Mouse (Mus musculus): Measurements from ENCODE around the gene Ghrh. TPM values are rescaled to one million over a fixed set of nuclear protein-coding genes. Genes with fewer than 3 reads are reported as not detected.

The Ghrh gene
- polyA plus RNA-seq, 1 experiment from 2014 or later: 2.5 TPM

- Histone ChIP-seq H3K4me1 (peaks cover 65% of the 10 kb centered on the region), H3K9ac (no peak overlapping the region), H3K27ac (peak overlapping the region; percentile 49), H3K27me3 (no peaks in the 10 kb centered on the region), H3K4me2 (no peak overlapping the region), H3K36me3 (ENCODE audit: poor library complexity, severe bottlenecking) (peaks cover 90% of the 10 kb centered on the region), H3K9me3 (replicated peaks) (no peaks in the 10 kb centered on the region), H3K4me3 (no peak overlapping the region)
- WGBS: 53% methylated on average over 8 of the region's 8 CpGs
- ATAC-seq: no peak
These were observed 27.2 kb downstream of the Ghrh start for GRCm38 (mm10) chr2:157320135-157320534.

GRCm38 (mm10) chr2:157317220-157317619 is 30.1 kb downstream of the Ghrh start:
- no peak for ATAC-seq
- Histone ChIP-seq H3K27me3 (no peaks in the 10 kb centered on the region), H3K4me2 (no peak overlapping the region), H3K36me3 (ENCODE audit: poor library complexity, severe bottlenecking) (peaks cover 90% of the 10 kb centered on the region), H3K9me3 (replicated peaks) (no peaks in the 10 kb centered on the region), H3K9ac (no peak overlapping the region), H3K4me3 (no peak overlapping the region), H3K27ac (peak overlapping the region; percentile 65), H3K4me1 (peaks cover 67% of the 10 kb centered on the region)
- WGBS: 86% methylated on average over 6 of the region's 6 CpGs

GRCm38 (mm10) chr2:157316358-157316933 is 30.9 kb downstream of the Ghrh start:
- H3K36me3 ChIP-seq (ENCODE audit: poor library complexity, severe bottlenecking): peaks cover 90% of the 10 kb centered on the region
- ATAC-seq: no peak
- no peaks in the 10 kb centered on the region for H3K9me3 ChIP-seq (replicated peaks)
- H3K27ac ChIP-seq: peak overlapping the region; percentile 59
- H3K4me3 ChIP-seq: no peak overlapping the region
- H3K4me2 ChIP-seq: no peak overlapping the region
- H3K27me3 ChIP-seq: no peaks in the 10 kb centered on the region
- peaks cover 60% of the 10 kb centered on the region for H3K4me1 ChIP-seq
- H3K9ac ChIP-seq: no peak overlapping the region; the same call in 1 of the 2 replicates
- 91% methylated on average over 14 of the region's 14 CpGs for WGBS

GRCm38 (mm10) chr2:157315486-157315885 is 31.8 kb downstream of the Ghrh start:
- Histone ChIP-seq H3K9ac (no peak overlapping the region), H3K4me3 (no peak overlapping the region), H3K4me2 (no peak overlapping the region), H3K4me1 (peaks cover 51% of the 10 kb centered on the region), H3K36me3 (ENCODE audit: poor library complexity, severe bottlenecking) (peaks cover 91% of the 10 kb centered on the region), H3K9me3 (replicated peaks) (no peaks in the 10 kb centered on the region), H3K27ac (peak overlapping the region; percentile 59), H3K27me3 (no peaks in the 10 kb centered on the region)
- ATAC-seq: no peak
- 83% methylated on average over 6 of the region's 6 CpGs for WGBS

GRCm38 (mm10) chr2:157314310-157314709 is 33.0 kb downstream of the Ghrh start:
- Histone ChIP-seq H3K4me3 (no peak overlapping the region), H3K4me2 (no peak overlapping the region), H3K27me3 (no peaks in the 10 kb centered on the region), H3K36me3 (ENCODE audit: poor library complexity, severe bottlenecking) (peaks cover 93% of the 10 kb centered on the region), H3K27ac (peak overlapping the region; percentile 78), H3K9me3 (replicated peaks) (no peaks in the 10 kb centered on the region), H3K4me1 (peaks cover 43% of the 10 kb centered on the region), H3K9ac (no peak overlapping the region)
- no peak for ATAC-seq
- WGBS: 38% methylated on average over 7 of the region's 7 CpGs

GRCm38 (mm10) chr2:157313718-157314117 is 33.6 kb downstream of the Ghrh start:
- Histone ChIP-seq H3K27me3 (no peaks in the 10 kb centered on the region), H3K9me3 (replicated peaks) (no peaks in the 10 kb centered on the region), H3K9ac (0 out of 2 replicates have a peak overlapping the region, but pooled peaks have one; percentile 40), H3K4me2 (no peak overlapping the region), H3K4me3 (no peak overlapping the region), H3K4me1 (peaks cover 43% of the 10 kb centered on the region), H3K27ac (peak overlapping the region; percentile 78), H3K36me3 (ENCODE audit: poor library complexity, severe bottlenecking) (peaks cover 97% of the 10 kb centered on the region)
- ATAC-seq: 0 out of 2 replicates have a peak, but pooled peaks have one; percentile 58
- 48% methylated on average over 3 of the region's 3 CpGs for WGBS

- WGBS: 88% methylated on average over 6 of the region's 6 CpGs
- H3K36me3 ChIP-seq (ENCODE audit: poor library complexity, severe bottlenecking): peaks cover 96% of the 10 kb centered on the region
- peaks cover 34% of the 10 kb centered on the region for H3K4me1 ChIP-seq
These were observed 36.2 kb downstream of the Ghrh start for GRCm38 (mm10) chr2:157310963-157311637.

GRCm38 (mm10) chr2:157309611-157310010 is 37.7 kb downstream of the Ghrh start:
- H3K4me2 ChIP-seq: no peak overlapping the region
- H3K27me3 ChIP-seq: no peaks in the 10 kb centered on the region
- H3K4me1 ChIP-seq: peaks cover 32% of the 10 kb centered on the region
- no peak overlapping the region for H3K27ac ChIP-seq
- H3K36me3 ChIP-seq (ENCODE audit: poor library complexity, severe bottlenecking): peaks cover 91% of the 10 kb centered on the region
- H3K9me3 ChIP-seq (replicated peaks): no peaks in the 10 kb centered on the region
- no peak for ATAC-seq
- no peak overlapping the region for H3K9ac ChIP-seq
- WGBS: 95% methylated on average over 8 of the region's 8 CpGs
- no peak overlapping the region for H3K4me3 ChIP-seq

More at GRCm38 (mm10) chr2:157310963-157311637, 36.2 kb downstream of the Ghrh start:
- H3K9me3 ChIP-seq (replicated peaks): no peaks in the 10 kb centered on the region
- no peaks in the 10 kb centered on the region for H3K27me3 ChIP-seq
- no peak overlapping the region for H3K9ac ChIP-seq
- H3K4me2 ChIP-seq: no peak overlapping the region
- ATAC-seq: no peak
- H3K4me3 ChIP-seq: no peak overlapping the region
- H3K27ac ChIP-seq: no peak overlapping the region

GRCm38 (mm10) chr2:157308273-157308917 is 38.9 kb downstream of the Ghrh start:
- Histone ChIP-seq H3K4me3 (no peak overlapping the region), H3K27me3 (no peaks in the 10 kb centered on the region), H3K27ac (peak overlapping the region; percentile 49; the same call in 1 of the 2 replicates), H3K36me3 (ENCODE audit: poor library complexity, severe bottlenecking) (peaks cover 91% of the 10 kb centered on the region), H3K9ac (no peak overlapping the region), H3K4me2 (no peak overlapping the region), H3K4me1 (peaks cover 20% of the 10 kb centered on the region), H3K9me3 (replicated peaks) (no peaks in the 10 kb centered on the region)
- WGBS: 85% methylated on average over 2 of the region's 2 CpGs
- no peak for ATAC-seq

- H3K36me3 ChIP-seq (ENCODE audit: poor library complexity, severe bottlenecking): peaks cover 91% of the 10 kb centered on the region
- peaks cover 18% of the 10 kb centered on the region; the same call in 1 of the 2 replicates for H3K4me1 ChIP-seq
- no peaks in the 10 kb centered on the region for H3K27me3 ChIP-seq
- H3K4me3 ChIP-seq: no peak overlapping the region
- peak overlapping the region; percentile 49 for H3K27ac ChIP-seq
- no peaks in the 10 kb centered on the region for H3K9me3 ChIP-seq (replicated peaks)
- ATAC-seq: no peak
- H3K4me2 ChIP-seq: no peak overlapping the region
- H3K9ac ChIP-seq: no peak overlapping the region
- 82% methylated on average over 4 of the region's 4 CpGs for WGBS
These were observed 39.5 kb downstream of the Ghrh start for GRCm38 (mm10) chr2:157307715-157308265.

- H3K27ac ChIP-seq: peak overlapping the region; percentile 31
- 79% methylated on average over 7 of the region's 7 CpGs for WGBS
These were observed 40.9 kb downstream of the Ghrh start for GRCm38 (mm10) chr2:157306091-157307032.

More at GRCm38 (mm10) chr2:157306091-157307032, 40.9 kb downstream of the Ghrh start:
- H3K9me3 ChIP-seq (replicated peaks): no peaks in the 10 kb centered on the region
- no peak overlapping the region for H3K9ac ChIP-seq
- 0 out of 2 replicates have a peak, but pooled peaks have one; percentile 36 for ATAC-seq
- no peak overlapping the region for H3K4me3 ChIP-seq
- no peak overlapping the region for H3K4me2 ChIP-seq
- peaks cover 27% of the 10 kb centered on the region; the same call in 1 of the 2 replicates for H3K4me1 ChIP-seq
- peaks cover 89% of the 10 kb centered on the region for H3K36me3 ChIP-seq (ENCODE audit: poor library complexity, severe bottlenecking)
- no peaks in the 10 kb centered on the region for H3K27me3 ChIP-seq
